Mouse (Mus musculus) limb, embryonic 14.5 days (tissue): ENCODE measurements at regions not wholly inside any gene's neighbourhood (a gene's known extent, or its start where the extent isn't known, plus 50 kb on each side); places are given as distances from the start of the nearest gene placed in this dataset.

Experiments used
- ATAC-seq: fragments of 200-750 bp; cut with Nextera tagmentation; 2 replicates; pipeline ENCODE4 v1.8.0; 2017; ENCODE audit warnings: low read depth, moderate number of reproducible peaks, moderate TSS enrichment; ENCODE audit not compliant: low FRiP score
- DNase-seq: peaks from one replicate; pipeline ENCODE4 v3.0.0-alpha.2; 2015; ENCODE audit warnings: low spot score
- H3K27ac ChIP-seq: fragments of 300-500 bp; sonication (generic); replicated peaks from 2 replicates; pipeline ENCODE4 v1.5.1; 2014; ENCODE audit warnings: low read depth, mild to moderate bottlenecking, low read length, moderate library complexity, mixed read lengths
- H3K27me3 ChIP-seq: fragments of 300-500 bp; sonication (generic); 2 replicates; pipeline ENCODE4 v1.6.1; 2014; ENCODE audit warnings: low read length, mixed read lengths; ENCODE audit not compliant: control insufficient read depth, insufficient read depth
- H3K36me3 ChIP-seq: fragments of 300-500 bp; sonication (generic); 2 replicates; pipeline ENCODE4 v1.6.1; 2014; ENCODE audit warnings: mild to moderate bottlenecking, low read length, moderate library complexity, mixed read lengths; ENCODE audit not compliant: control insufficient read depth, insufficient read depth
- H3K4me1 ChIP-seq: fragments of 300-500 bp; sonication (generic); 2 replicates; pipeline ENCODE4 v1.6.1; 2014; ENCODE audit warnings: antibody characterized with exemption, low read length, mixed read lengths; ENCODE audit not compliant: control insufficient read depth, insufficient read depth
- H3K4me2 ChIP-seq: fragments of 300-500 bp; sonication (generic); replicated peaks from 2 replicates; pipeline ENCODE4 v1.6.1; 2014; ENCODE audit warnings: low read depth, mild to moderate bottlenecking, low read length, moderate library complexity; ENCODE audit not compliant: severe bottlenecking
- H3K4me3 ChIP-seq: fragments of 300-500 bp; sonication (generic); replicated peaks from 2 replicates; pipeline ENCODE4 v1.5.1; 2014; ENCODE audit warnings: low read length
- H3K9ac ChIP-seq: fragments of 300-500 bp; sonication (generic); 2 replicates; pipeline ENCODE4 v1.6.1; 2014; ENCODE audit warnings: mild to moderate bottlenecking, low read depth, low read length, moderate library complexity; ENCODE audit not compliant: severe bottlenecking
- H3K9me3 ChIP-seq: fragments of 300-500 bp; sonication (generic); 2 replicates; pipeline ENCODE4 v1.6.1; 2016; ENCODE audit warnings: low read length; ENCODE audit not compliant: control insufficient read depth
- POLR2A ChIP-seq: fragments of 200-500 bp; IDR thresholded peaks from 2 replicates; pipeline ENCODE4 v1.8.0; 2012; ENCODE audit warnings: inconsistent platforms, mild to moderate bottlenecking, moderate library complexity, borderline replicate concordance; ENCODE audit not compliant: insufficient read depth, insufficient read length; ENCODE audit errors: extremely low read depth
- WGBS: fragments of 180-500 bp; shearing (Covaris S2); extraction: QIAGEN DNeasy Blood & Tissue Kit; methylation state at CpG from one replicate; pipeline ENCODE4 v1.1.7; 2014; 5-methylcytosine and 5-hydroxymethylcytosine counted together

DNA sequence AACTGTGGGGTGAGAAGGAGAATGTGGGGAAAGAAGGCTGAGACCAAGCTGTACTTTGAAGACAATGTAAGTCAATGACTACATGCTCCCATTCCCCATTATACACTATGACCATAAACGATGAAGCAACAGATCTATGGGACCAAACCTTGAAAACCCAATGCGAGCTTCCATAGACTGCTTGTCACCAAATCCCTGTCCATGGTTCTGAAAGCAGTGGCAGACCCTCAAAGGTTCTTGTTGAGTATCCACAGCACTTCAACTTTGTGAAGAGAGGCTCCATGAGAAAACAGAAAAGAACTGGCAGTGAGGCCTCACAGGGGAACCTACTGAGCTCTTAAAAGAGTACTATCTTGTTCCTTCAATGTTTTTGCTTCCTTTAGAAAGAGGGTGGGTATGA, 326.2 kb upstream of the Emcn start:
- Histone ChIP-seq H3K4me2 (no peak overlapping the region), H3K4me1 (no peaks in the 10 kb centered on the region), H3K36me3 (no peaks in the 10 kb centered on the region), H3K9me3 (no peaks in the 10 kb centered on the region), H3K27me3 (no peaks in the 10 kb centered on the region), H3K27ac (no peak overlapping the region), H3K9ac (no peak overlapping the region), H3K4me3 (no peak overlapping the region)
- 66% methylated on average over 2 of the region's 2 CpGs for WGBS
- peak; percentile 81 for DNase-seq
- ATAC-seq = no peak
- no peak for TF ChIP-seq POLR2A

DNA sequence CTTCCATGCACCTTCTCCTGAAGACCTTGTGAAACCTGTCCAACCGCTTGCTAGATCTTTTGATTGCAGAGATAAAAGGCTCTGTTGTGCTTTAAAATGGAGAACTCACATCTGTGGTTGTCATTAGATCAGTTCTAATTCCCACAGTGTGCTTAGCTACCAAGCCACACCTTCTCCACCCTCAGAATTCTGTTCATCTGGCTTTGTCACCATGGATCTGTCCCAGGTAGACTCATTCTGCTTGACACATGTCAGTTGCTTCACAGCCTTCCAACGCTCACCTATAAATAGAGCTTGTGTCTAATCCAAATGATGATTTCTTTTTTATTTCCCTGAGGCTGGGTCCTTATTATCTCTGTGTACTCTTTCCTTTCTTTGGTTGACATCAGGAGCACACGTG, 325.7 kb upstream of the Emcn start:
- TF ChIP-seq POLR2A = no peak
- DNase-seq (no peak), ATAC-seq (no peak)
- WGBS = 82% methylated on average over 3 of the region's 3 CpGs
- Histone ChIP-seq H3K27ac (no peak overlapping the region), H3K9me3 (no peaks in the 10 kb centered on the region), H3K4me1 (no peaks in the 10 kb centered on the region), H3K36me3 (no peaks in the 10 kb centered on the region), H3K4me3 (no peak overlapping the region), H3K27me3 (no peaks in the 10 kb centered on the region), H3K9ac (no peak overlapping the region), H3K4me2 (no peak overlapping the region)

DNA sequence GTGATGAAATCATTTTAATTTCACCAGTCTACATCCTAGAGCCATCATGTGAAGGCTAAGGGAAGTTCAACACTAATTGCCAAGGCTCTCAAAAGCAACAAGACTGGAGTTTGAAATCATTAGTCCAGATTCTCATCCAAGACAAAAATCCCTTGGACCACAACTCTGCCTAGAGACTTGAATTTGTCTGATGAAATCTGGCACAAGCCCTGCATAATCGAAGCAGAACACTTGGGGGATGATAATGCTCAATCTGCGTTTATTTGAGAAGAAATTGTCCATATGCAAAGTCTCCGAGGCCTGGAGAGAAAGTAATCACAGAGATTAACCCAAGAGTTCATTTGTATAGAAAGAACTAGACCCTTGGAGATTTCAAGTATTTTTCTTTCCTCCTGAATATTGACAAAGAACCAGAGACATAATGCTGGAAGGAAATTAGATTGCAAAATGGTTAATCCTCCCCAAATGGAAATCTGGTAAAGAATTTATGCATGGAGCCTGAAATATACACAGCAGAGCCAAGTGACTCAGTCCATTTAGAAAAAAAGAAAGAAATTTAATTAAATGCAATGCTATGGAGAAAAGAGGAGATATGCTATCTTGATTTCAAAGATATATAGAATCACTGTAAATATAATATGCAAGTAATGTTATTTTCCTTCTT, 320.8 kb upstream of the Emcn start:
- no peak overlapping the region for H3K4me3 ChIP-seq
- no peaks in the 10 kb centered on the region for H3K9me3 ChIP-seq
- H3K9ac ChIP-seq = no peak overlapping the region
- DNase-seq (no peak), ATAC-seq (no peak)
- TF ChIP-seq POLR2A = no peak
- no peaks in the 10 kb centered on the region for H3K27me3 ChIP-seq
- no peak overlapping the region for H3K4me2 ChIP-seq
- WGBS = 76% methylated on average over 3 of the region's 3 CpGs
- H3K36me3 ChIP-seq = no peaks in the 10 kb centered on the region
- no peak overlapping the region for H3K27ac ChIP-seq
- H3K4me1 ChIP-seq = no peaks in the 10 kb centered on the region

DNA sequence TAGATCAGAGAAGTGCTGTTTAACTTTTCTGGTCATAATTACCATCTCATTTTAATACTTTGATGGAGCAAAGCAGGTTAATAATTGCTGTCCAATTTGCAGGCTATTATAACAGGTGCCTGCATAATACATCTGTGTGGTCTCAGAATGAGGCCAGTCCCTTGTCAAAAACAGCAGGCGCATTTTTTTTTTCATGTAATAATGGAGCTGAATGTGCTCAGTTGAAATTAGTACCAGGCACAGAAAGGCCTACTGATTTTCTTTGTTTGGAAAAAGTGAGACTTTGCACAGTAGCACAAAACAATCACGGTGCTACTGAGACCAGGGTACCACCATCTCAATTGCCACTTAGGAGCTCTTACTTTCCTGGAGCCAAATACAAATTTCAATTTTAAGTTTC, 311.3 kb upstream of the Emcn start:
- 65% methylated on average over 2 of the region's 2 CpGs for WGBS
- no peak for DNase-seq
- TF ChIP-seq POLR2A = no peak

GRCm38 (mm10) chr3:137032802-137033201, 308.1 kb upstream of the Emcn start:
- ATAC-seq = no peak
- Histone ChIP-seq H3K4me3 (no peak overlapping the region), H3K9ac (no peak overlapping the region), H3K27me3 (no peaks in the 10 kb centered on the region), H3K27ac (no peak overlapping the region), H3K4me2 (no peak overlapping the region), H3K36me3 (no peaks in the 10 kb centered on the region), H3K9me3 (no peaks in the 10 kb centered on the region), H3K4me1 (no peaks in the 10 kb centered on the region)
- 84% methylated on average over 2 of the region's 2 CpGs for WGBS
- TF ChIP-seq POLR2A = no peak
- no peak for DNase-seq

More for the DNA sequence above, 311.3 kb upstream of the Emcn start:
- H3K4me3 ChIP-seq = no peak overlapping the region
- H3K9me3 ChIP-seq = no peaks in the 10 kb centered on the region
- H3K4me2 ChIP-seq = no peak overlapping the region
- H3K27me3 ChIP-seq = no peaks in the 10 kb centered on the region
- no peaks in the 10 kb centered on the region for H3K4me1 ChIP-seq
- no peak for ATAC-seq
- no peak overlapping the region for H3K27ac ChIP-seq
- H3K36me3 ChIP-seq = no peaks in the 10 kb centered on the region
- no peak overlapping the region for H3K9ac ChIP-seq

DNA sequence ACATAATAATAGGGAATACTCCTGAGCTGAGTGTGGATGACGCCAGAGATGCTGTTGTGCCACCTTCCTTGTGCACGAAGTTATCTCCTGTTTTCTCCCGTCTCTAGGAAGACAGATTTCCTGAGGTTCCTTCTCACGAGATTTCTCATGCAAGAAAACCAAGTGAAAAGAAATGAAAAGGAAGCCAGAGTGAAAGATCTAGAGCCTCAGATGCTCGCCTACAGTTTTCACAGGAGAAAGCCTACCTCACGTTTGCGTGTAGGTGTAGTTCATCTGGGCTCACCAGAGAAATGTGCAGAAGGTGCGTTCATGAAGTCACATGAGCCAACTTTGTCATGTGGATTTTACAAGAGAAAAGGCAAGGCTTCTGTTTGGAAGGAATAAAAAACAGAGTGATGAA, 301.2 kb upstream of the Emcn start:
- H3K36me3 ChIP-seq = no peaks in the 10 kb centered on the region
- ATAC-seq (no peak), DNase-seq (no peak)
- no peak overlapping the region for H3K4me2 ChIP-seq
- H3K4me3 ChIP-seq = no peak overlapping the region
- no peak overlapping the region for H3K9ac ChIP-seq
- H3K4me1 ChIP-seq = no peaks in the 10 kb centered on the region
- no peaks in the 10 kb centered on the region for H3K9me3 ChIP-seq
- 85% methylated on average over 8 of the region's 8 CpGs for WGBS
- no peak for TF ChIP-seq POLR2A
- H3K27me3 ChIP-seq = no peaks in the 10 kb centered on the region
- H3K27ac ChIP-seq = no peak overlapping the region
